Mouse (Mus musculus): ENCODE measurements around the gene Kars.

Gene Kars

GRCm38 (mm10) chr8:111982116-111982515 lies 29.0 kb downstream of the Kars start:
- no peak for DNase-seq (ENCODE audit: low spot score in 2 of 2)

GRCm38 (mm10) chr8:111978147-111978546 lies 33.0 kb downstream of the Kars start:
- DNase-seq (ENCODE audit: low spot score in 2 of 2), result no peak

- no peak for DNase-seq (ENCODE audit: low spot score in 2 of 2)
These were observed 34.8 kb downstream of the Kars start for GRCm38 (mm10) chr8:111976326-111976725.

- no peak for DNase-seq (ENCODE audit: low spot score in 2 of 2)
These were observed 35.4 kb downstream of the Kars start for GRCm38 (mm10) chr8:111975706-111976105.

GRCm38 (mm10) chr8:111974138-111974537 lies 37.0 kb downstream of the Kars start:
- no peak for DNase-seq (ENCODE audit: low spot score in 2 of 2)

GRCm38 (mm10) chr8:111968991-111969390 lies 42.1 kb downstream of the Kars start:
- DNase-seq (ENCODE audit: low spot score in 2 of 2), result no peak

- no peak for DNase-seq (ENCODE audit: low spot score in 2 of 2)
These were observed 42.6 kb downstream of the Kars start for GRCm38 (mm10) chr8:111968541-111968940.

- no peak for DNase-seq (ENCODE audit: low spot score in 2 of 2)
These were observed 43.8 kb downstream of the Kars start for GRCm38 (mm10) chr8:111967246-111967870.

GRCm38 (mm10) chr8:111964849-111965561 lies 46.1 kb downstream of the Kars start:
- no peak for DNase-seq (ENCODE audit: low spot score in 2 of 2)

- no peak for DNase-seq (ENCODE audit: low spot score in 2 of 2)
These were observed 46.8 kb downstream of the Kars start for GRCm38 (mm10) chr8:111964351-111964750.

GRCm38 (mm10) chr8:111963546-111963945 lies 47.6 kb downstream of the Kars start:
- no peak for DNase-seq (ENCODE audit: low spot score in 2 of 2)

GRCm38 (mm10) chr8:111963091-111963490 lies 48.0 kb downstream of the Kars start:
- DNase-seq (ENCODE audit: low spot score in 2 of 2), result no peak

GRCm38 (mm10) chr8:111962589-111962988 lies 48.5 kb downstream of the Kars start:
- no peak for DNase-seq (ENCODE audit: low spot score in 2 of 2)

- DNase-seq (ENCODE audit: low spot score in 2 of 2), result no peak
These were observed 49.8 kb downstream of the Kars start for GRCm38 (mm10) chr8:111961330-111961729.

GRCm38 (mm10) chr8:111960591-111961321 lies 50.4 kb downstream of the Kars start:
- no peak for DNase-seq (ENCODE audit: low spot score in 2 of 2)

- no peak for DNase-seq (ENCODE audit: low spot score in 2 of 2)
These were observed 53.9 kb downstream of the Kars start for GRCm38 (mm10) chr8:111957231-111957630.

- DNase-seq (ENCODE audit: low spot score in 2 of 2), result no peak
These were observed 55.2 kb downstream of the Kars start for GRCm38 (mm10) chr8:111955879-111956278.

GRCm38 (mm10) chr8:111954844-111955594 lies 56.1 kb downstream of the Kars start:
- no peak for DNase-seq (ENCODE audit: low spot score in 2 of 2)

- DNase-seq (ENCODE audit: low spot score in 2 of 2), result no peak
These were observed 59.2 kb downstream of the Kars start for GRCm38 (mm10) chr8:111951936-111952335.

- peak; percentile 72 to 82 for DNase-seq (ENCODE audit: low spot score in 2 of 2)
These were observed 59.8 kb downstream of the Kars start for GRCm38 (mm10) chr8:111951317-111951716.

GRCm38 (mm10) chr8:111950846-111951245 lies 60.3 kb downstream of the Kars start:
- DNase-seq (ENCODE audit: low spot score in 2 of 2), result no peak

- DNase-seq (ENCODE audit: low spot score in 2 of 2), result no peak
These were observed 63.2 kb downstream of the Kars start for GRCm38 (mm10) chr8:111947954-111948353.

All from right cerebral cortex, postnatal 36 days (tissue).